Mouse (Mus musculus) ES-E14 (cell line): ENCODE results near the gene Abcf1.

Experiments used
- MAFK ChIP-seq: IDR thresholded peaks from 2 replicates; pipeline ENCODE4 v1.6.1; 2014; ENCODE audit warnings: mild to moderate bottlenecking, low read depth, low read length, inconsistent platforms; ENCODE audit not compliant: insufficient read depth
- ZC3H11A ChIP-seq: IDR thresholded peaks from 2 replicates; pipeline ENCODE4 v1.6.1; 2012; ENCODE audit warnings: low read depth, mild to moderate bottlenecking, inconsistent platforms, low read length, borderline replicate concordance
- ZNF384 ChIP-seq: IDR thresholded peaks from 2 replicates; pipeline ENCODE4 v1.6.1; 2012; ENCODE audit warnings: low read depth, low read length, inconsistent platforms

- TF ChIP-seq ZC3H11A (no peak), MAFK (no peak), ZNF384 (no peak)
Measured at GRCm38 (mm10) chr17:36000349-36000748, 30.8 kb upstream of the Abcf1 start.
